Mouse (Mus musculus) cerebellum, adult 2 months (tissue): ENCODE data around the gene Rpl27.
"Not testable (repeated sequence)": the region's sequence is repeated elsewhere in the genome, so short reads cannot be mapped to it uniquely, and the experiment has no call there.

Experiments used
- CTCF ChIP-seq: fragments of 200-500 bp; IDR thresholded peaks from 2 replicates; pipeline ENCODE4 v1.5.1; 2011; ENCODE audit warnings: low read depth, mild to moderate bottlenecking, control low read depth, low read length, moderate library complexity, borderline replicate concordance; ENCODE audit not compliant: insufficient read depth
- POLR2A ChIP-seq: fragments of 200-500 bp; IDR thresholded peaks from 2 replicates; pipeline ENCODE4 v1.6.1; 2011; ENCODE audit warnings: low read length, control low read depth, borderline replicate concordance; ENCODE audit not compliant: insufficient read depth

GRCm38 (mm10) chr11:101446860-101447259 is 4.8 kb downstream of the Rpl27 start:
- TF ChIP-seq CTCF, POLR2A: not testable (repeated sequence)
